Mouse (Mus musculus) right cerebral cortex, postnatal 25 days (tissue): Measurements from ENCODE around the gene Slc35b2.

ENCODE experiments used
- DNase-seq: peaks from one replicate; pipeline ENCODE4 v3.0.0; 2022

Gene Slc35b2

DNA sequence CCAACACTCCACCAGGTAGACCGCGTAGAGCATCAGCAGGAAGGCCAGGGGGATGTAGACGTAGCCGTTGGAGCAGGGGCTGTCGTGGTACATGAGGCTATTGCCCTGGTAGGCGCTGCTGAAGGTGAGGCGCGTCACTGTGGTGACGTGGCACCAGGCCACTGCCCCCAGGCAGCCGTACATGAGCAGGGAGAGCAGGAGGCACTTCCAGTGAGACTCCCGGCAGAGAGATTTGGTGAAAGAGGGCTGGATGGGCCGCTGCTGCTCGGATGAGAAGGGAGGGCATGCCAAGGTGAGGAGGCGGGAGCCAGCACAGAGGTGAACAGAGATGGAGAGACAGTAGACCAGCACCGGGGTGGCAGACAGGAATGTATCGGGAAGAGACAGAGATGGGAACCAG, 16.7 kb upstream of the Slc35b2 start:
- DNase-seq: peak; percentile 48

DNA sequence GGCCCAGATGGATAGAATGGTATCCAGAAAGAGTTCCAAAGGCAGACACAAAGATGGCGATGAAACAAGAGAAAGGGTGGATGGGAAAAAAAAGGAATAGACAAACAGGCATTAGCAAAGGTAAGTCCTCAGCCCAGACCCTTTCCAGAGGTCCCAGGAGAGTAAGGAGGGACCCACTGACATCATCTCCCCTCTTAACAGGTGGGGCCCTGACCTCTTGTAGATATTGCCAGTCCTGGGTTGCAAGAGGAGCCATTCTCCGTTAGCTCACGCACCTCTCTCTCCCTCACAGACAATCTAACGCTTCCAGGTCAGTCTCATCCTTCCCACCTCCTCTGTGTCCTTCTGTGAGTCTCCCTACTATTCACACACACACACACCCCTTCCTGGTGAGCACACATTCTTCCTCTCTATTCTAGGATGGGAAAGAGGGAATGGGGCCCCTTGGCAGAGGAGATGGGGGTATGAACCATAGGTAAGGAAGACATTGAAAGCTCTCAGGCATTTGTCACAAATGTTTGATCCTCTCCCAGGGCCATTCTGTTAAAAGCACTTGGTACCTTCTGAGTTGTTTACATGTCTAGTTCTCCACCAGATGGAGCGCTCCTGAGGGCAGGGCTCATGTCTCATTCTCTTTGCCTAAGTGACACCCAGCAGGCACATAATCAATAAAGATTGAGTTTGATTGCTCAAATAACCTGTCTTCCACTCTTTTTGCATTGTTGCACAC, 16.0 kb upstream of the Slc35b2 start:
- DNase-seq: no peak

DNA sequence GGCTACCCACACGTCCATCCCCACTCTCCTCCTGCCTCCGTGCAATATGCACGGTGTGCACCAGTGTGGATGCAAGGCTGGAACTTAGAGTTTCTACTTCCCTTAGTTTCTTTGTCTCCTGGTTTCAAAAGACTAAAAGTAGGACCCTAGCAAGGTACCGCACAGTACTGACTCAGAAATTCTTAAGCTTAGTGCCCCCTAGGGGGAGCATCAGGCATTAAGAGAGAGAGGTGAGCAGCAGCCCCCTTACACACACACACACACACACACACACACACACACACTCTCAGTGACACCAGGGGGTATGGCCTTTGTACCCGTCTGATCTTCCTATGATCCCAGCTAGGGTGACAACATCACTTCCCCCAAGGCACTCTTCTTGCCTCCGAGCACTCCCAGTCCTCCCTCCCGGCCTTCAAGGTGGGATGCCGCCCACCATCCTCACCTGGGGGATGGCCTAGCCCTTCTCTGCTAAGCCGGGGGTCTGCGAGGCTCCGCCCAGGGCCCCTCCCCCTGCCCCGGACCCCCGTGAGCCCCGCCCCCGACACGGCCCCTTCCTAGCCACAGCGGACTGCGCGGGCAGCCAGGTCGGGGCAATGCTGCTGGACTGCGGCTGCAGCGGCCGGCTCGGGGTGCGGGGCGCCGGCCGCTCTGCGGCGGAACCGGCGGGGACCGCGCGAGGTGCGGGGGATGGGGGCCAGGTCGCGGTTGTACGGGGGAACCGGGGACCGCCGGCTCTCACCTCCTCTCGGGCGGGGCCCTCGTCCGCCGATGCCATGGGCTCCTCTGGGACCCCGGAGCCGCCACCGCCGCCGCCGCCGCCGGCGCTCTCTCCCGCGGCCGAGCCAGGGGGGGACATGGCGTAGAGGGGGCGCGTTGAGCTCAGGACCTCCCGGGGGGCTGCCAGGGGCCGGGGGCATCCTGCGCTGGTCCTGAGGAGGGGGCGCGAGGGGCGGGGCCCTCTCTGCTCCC, 14.8 kb upstream of the Slc35b2 start:
- DNase-seq: peak; percentile 66

DNA sequence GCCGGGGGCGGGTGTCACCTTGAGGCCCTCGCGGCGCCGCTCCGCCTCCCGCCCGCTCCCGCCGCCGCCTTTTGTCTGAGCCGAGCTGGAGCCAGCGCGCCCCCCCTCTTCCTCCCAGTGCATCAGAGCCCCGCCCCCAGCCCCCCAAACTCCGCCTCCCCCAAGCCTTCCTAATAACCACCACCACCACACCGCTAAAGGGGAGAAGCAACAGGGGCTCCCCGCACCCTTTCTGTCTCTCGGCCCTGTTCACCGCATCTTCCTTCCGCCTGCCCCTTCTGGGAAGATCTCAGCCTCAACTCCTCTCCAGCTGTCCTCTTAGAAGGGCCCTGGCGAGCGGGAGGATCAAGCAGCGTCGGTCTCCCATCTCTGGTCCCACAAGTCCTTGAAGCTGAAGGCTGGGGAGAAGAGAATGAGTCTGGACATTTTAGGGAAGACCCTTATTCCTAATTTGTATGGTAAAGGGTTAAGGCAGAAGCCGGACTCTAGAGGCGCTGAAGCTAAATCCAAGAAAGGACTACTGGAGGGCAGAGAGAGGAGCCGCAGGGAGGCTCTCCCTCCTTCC, 14.0 kb upstream of the Slc35b2 start, which contains the start of gene Tmem151b:
TSS of gene Tmem151b (minus strand) at position 61 of the 565 bp plus-strand sequence.
- peak; percentile 66 for DNase-seq

DNA sequence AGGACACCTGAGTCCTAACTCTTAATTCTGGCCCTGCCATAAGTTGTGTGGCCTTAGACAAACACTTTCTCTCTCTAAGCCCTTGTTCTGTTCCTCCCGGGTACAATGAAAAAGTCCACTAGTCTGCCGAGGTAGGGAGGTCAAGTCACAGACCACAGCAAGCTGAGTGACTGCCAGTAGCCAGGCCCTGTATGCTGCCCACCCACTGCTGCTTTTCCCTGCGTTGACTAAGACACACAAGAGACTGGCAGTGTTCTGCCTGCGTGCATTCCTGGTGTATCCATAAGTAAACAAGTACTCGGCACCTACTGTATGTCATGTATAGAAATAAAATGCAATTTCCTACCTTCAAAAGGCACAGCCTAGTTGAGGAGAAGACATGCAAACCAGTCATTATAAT, 13.4 kb upstream of the Slc35b2 start:
- DNase-seq: no peak

DNA sequence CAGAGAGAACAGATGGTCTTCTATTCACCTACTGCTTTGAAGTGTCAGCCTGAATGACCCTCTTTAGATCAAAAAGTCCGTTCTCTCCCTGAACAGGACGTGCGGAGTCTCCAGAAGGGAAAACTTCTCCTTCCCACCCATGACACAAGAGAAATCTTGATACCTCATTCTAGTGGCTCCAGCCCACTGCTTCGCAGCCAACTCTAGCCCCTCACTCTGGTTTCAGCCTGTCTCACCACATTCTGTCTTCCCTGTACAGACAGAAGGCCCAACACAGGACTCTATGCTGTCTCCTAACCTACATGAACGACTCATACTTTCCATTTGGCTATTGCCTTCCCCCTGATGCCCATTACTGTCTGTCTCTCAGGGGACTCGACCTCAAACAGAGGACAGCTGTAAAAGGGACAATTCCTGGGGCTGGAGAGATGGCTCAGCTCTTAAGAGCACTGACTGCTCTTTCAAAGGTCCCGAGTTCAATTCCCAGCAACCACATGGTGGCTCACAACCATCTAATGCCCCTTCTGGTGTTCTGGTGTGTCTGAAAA, 12.4 kb upstream of the Slc35b2 start:
- no peak for DNase-seq

DNA sequence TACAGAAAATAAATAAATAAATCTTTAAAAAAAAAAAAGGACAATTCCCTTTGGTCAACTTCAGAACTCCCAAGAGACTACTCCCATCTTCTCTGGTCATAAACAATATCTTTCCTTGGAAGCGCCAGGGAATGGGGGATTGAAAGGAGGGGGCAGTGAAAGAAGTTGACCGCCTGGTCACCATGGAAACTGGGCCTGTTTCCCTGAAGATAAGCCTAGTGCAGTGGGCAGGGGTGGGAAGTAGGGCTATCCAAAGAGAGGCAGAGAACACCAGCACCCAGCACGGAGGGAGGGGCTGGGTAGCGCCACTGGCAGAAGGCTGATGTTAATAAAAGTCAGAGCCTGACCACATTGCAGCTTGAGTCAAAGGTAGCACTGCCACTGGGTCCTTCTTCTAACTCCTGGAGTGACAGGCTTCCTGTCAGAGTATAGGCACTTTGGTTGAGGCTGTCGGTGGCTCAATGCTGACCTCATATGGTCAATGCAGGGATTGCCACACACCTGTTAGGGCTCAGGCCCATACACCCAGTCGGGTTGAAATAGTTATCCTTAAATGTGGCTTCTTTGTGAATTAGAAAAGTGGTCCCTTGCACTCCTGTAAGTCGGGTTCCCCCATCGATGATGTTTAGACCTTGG, 11.7 kb upstream of the Slc35b2 start:
- DNase-seq: peak; percentile 80

DNA sequence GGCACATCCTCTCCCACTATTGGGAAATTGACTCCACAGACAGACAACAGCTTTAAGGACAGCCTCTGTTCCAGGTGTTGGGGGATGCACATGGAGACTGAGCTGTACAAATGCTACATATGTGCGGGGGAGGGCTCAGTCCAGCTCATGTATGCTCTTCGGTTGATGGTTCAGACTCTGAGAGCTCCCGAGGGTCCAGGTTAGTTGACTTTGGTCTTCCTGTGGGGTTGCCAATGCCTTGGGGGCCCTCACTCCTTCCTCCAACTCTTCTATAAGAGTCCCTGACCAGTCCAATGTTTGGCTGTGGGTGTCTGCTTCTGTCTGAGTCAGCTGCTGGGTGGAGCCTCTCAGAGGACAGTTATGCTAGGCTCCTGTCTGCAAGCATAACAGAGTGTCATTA, 10.6 kb upstream of the Slc35b2 start:
- DNase-seq: no peak

DNA sequence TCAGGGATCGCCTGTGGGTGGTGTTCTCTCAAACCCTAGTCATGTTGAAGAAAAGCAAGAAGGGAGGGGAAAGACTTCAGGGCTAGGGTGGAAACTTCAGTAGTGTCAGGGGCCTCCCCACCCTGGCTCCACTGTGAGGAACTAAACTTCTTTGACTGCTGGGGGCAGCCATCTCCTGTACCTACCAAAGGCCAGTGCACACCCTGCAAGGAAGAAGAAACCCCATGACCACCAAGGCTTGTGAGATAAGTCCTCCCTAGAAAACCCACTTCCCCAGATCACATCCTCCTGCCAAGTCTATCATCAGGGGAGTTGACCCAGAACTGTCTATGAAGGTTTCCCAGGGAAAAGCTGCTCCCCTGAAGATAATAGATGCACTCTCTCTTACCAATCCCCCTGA, 9.3 kb upstream of the Slc35b2 start:
- no peak for DNase-seq

DNA sequence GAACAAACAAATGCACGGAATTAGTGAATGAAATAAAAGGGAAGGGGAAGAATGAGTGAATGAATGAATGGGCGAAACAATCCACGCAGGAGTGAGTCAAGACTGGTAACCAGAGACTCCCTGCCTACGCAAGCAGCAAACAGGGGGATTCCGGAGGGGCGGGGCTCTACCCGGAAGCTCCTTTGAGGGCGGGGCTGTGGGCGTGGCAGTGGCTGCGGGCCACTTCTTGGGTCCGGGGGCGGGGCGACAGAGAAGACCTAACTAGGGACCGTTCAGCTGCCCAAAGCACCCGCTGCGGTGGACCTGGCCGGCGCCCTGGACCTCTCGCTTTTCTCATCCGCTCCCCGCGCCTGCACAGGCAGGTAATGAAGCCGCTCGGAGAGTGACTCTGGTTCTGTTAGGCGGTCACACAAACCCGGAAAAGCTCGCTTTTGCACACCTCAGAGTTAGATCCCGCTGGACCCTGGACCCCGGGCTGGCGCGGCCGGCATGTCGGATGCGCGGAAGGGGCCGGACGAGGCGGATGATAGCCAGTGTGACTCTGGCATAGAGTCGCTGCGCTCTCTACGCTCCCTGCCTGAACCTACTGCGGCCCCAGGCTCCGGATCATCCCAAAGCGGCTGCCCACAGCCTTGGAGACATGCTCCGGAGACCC, 8.1 kb upstream of the Slc35b2 start, which contains the start of gene Nfkbie:
TSS of gene Nfkbie (plus strand) at position 252 of the 655 bp plus-strand sequence.
- DNase-seq: peak; percentile 86

DNA sequence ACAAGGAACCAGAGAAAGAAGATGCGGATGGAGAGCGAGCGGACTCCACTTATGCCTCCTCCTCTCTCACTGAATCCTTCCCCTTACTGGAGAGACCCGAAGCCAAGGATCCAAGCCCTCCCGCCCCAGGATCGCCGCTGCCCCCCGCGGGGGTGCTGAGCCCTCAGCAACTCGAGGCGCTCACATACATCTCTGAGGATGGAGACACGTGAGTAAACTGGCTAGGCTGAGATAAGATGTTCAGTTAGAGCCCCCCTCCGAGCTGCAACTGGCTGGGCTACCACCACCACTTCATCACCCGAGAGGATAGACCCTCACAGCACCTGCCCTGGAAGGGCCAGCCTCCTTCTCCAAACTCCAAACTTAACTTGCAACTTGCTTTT, 7.6 kb upstream of the Slc35b2 start:
- no peak for DNase-seq

DNA sequence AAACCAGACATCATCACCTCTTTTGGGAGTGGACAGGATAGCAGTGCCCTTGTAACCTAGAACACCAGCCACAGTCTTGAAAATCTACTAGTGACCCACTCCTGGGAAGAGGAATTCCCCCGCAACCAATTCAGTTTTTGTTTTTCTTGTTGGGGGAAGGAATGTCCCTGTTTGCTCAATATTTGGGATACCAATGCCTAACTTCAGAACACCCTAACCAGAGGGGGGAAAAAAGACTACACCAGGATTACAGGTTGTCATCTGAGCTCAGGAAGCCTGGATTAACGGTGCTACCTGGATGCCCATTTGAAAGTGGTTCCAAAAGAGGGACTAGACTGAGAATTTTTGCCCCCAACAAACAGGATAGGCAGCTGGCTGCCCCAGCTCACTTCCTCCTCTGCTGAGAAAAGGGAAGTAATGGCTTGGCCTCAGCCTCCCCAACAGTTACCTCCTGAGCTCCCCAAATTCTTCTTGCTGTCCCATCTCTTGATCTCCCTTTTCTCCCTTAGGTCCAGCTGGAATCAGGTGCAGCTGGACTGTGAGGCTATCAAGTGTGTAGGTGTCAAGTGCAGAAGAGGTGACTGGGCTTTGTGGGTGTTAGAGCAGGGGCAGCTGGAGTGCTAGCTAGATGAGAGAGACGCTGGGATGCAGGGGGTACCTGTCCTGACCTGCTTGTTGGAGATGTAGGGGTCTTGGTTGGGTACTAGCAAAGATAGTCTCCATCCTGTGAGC, 7.0 kb upstream of the Slc35b2 start:
- no peak for DNase-seq

DNA sequence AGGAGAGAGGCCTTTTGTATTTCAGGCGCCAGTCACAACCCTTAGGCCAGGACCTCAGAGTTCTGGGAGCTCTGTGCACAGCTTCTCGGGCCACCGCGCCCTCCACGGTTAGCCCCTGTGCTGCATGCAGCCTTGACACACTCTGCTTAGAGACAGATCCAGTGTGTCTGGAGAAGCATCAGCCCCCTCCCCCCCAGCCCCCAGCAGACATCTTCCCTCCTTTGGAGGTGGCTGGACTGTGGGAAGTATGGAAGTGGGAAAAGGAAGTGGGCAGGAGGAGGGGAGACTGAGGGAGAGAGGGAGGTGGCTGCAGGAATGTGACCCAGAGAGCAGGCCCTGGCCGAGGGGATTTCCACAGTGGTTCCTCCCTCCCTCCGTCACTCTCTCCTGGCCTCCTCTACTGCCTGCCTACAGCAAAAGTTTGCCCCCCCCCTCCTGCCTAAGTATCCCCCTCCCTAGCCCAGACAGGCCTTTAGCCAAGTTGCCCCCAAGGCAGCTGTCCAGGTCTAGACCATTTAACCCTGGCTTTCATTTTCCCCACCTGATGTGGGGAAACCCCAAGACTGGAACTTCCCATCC, 6.3 kb upstream of the Slc35b2 start:
- DNase-seq: no peak

DNA sequence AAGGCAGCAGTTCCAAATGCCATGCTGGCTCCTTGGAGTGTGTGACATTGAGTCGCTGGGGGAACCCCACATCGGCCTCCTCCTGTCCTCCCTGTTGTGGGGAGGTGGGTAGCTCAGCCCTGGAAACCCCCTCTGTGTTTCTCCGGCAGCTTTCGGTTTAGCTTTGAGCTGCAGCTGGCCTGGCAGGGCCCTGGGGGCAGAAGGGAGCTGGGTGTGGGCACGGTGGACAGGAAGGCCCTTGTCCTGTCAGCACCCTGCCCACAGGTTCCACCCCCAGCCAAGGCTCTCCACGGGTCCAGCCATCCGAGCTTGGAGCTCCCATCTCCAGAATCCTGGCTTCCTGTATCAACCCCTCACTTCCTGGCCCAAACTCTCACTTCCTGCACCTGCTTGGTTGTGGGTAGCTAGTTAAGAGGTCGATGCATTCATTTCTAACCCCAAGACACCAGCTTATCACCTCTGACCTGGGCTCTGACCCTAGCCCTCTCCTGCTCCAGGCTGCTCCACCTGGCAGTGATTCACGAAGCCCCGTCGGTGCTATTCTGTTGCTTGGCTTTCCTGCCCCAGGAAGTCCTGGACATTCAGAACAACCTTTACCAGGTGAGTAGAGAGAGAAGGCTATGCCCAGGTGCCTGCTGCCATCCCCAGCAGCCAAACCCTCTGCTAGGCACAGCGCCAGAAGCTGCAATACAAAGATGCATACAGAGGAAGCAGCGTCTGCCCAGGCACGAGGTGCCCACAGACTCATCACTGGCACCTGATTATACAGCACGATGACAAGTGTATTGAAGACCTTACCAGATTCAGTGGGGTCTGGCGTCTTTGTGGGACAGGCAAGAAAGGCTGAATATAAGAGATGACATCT, 5.4 kb upstream of the Slc35b2 start:
- DNase-seq: no peak

DNA sequence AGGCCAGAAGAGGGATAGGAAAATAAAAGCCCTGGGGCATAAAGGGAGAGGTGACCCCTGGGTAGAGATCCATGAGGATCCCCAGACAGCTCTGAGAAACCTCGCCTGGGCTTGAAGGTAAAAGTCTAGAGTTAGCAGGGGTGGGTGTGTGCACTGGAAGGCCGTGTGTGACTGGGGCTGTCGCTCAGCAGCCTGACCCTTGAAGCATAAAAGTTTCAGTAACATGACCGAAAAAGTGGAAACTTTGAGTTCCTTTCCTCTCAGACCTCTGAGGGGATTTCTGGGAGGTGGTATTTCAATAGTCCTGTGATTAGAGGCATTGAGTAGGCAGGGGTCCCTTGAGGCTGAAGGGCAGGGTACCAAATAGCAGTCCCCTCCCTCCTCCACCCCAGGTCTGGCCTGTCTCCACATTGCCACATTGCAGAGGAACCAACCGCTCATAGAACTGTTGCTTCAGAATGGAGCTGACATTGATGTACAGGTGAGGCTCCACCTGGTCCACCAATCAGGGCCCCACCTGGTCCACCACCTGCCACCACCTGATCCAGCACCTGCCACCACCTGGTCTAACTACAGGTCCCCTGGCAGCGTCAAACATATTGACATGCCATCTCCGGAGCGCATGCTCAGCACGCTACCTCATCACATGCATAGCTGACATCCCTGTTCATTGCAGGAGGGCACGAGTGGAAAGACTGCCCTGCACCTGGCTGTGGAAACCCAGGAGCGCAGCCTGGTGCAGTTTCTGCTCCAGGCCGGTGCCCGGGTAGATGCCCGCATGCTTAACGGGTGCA, 3.7 kb upstream of the Slc35b2 start:
- no peak for DNase-seq

DNA sequence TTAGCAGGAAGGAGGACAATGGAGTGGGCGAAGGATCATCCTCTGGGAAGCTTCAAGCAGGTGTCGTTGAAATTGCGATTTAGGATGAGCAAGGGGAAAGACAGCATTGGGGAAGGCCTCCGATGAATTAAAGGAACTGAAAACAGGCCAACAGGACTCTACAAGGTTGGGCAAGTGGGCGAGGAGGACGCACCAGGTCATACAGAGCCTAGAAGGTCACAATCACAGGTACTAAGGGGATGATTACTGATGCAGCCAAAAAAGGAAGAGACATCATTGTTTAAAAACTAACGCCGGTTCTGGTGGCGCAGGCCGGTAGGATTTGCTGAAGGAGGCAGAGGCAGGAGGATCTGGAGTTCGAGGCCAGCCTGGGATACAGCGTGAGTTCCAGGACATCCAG, 458 bp upstream of the Slc35b2 start:
- no peak for DNase-seq

DNA sequence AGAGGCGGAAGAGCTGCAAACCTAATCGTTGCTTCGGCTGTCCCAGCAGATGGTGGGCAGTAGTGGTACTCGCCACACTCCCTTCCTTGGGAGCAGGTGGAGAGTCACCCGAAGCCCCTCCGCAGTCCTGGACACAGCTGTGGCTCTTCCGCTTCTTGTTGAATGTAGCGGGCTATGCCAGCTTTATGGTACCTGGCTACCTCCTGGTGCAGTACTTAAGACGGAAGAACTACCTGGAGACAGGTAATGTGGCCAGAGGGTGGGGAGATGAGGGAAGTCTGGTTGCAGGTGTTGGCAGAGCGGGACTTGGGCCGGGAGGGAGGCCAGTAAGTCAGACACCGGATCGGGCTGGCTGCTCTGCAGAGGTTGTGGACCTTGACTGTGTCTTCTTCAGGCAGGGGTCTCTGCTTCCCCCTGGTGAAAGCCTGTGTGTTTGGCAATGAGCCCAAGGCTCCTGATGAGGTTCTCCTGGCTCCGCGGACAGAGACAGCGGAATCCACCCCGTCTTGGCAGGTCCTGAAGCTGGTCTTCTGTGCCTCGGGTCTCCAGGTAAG, 934 bp downstream of the Slc35b2 start:
- no peak for DNase-seq

DNA sequence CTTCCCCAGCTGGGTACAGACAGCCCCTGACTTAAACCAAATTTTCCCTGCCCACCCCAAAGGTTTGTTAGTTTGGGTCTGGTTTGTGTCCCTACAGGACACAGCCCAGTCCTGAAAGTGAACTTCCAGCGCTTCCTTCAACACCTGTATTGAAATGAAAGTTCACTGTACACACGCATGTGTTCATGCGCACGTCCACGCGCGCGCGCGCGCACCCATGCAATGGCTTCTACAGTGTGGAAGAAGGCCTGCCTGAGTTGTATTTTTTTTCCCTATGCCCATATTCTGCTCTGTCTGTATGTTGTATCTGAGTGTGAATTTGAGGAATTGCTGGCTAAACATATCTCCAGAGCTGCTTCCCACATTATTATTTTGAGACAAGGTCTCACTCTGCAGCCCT, 1.4 kb downstream of the Slc35b2 start:
- DNase-seq: no peak

DNA sequence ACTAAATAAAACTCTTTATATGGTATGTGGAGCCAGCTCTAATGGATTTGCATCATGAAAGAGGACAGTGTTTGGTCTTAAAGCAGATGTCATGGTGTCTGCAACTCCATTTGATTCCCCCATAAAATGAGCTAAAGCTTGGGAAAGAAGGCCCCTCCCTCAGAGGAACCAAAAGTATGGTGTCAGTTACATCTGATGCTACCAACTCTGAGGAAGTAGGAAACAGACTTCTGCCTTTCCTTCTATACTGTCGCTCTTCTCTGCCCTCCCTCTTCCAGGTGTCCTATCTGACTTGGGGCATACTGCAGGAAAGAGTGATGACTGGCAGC, 2.3 kb downstream of the Slc35b2 start:
- DNase-seq: no peak
